Mouse (Mus musculus) midbrain, postnatal 0 days (tissue): ENCODE results near the gene Gm128. TPM values are rescaled to one million over a fixed set of nuclear protein-coding genes. Genes with fewer than 3 reads are reported as not detected.

Experiments
- ATAC-seq: fragments of 200-750 bp; cut with Nextera tagmentation; 2 replicates; pipeline ENCODE4 v1.8.0; 2017; ENCODE audit warnings: moderate number of reproducible peaks, mild to moderate bottlenecking, moderate TSS enrichment, moderate library complexity; ENCODE audit not compliant: low FRiP score
- DNase-seq: peaks from one replicate; pipeline ENCODE4 v3.0.0-alpha.2; 2015; ENCODE audit warnings: low spot score
- H3K27ac ChIP-seq: fragments of 300-500 bp; sonication (generic); 2 replicates; pipeline ENCODE4 v1.5.1; 2014; ENCODE audit warnings: low read depth, mild to moderate bottlenecking, low read length, mixed read lengths
- H3K27me3 ChIP-seq: fragments of 300-500 bp; sonication (generic); 2 replicates; pipeline ENCODE4 v1.6.1; 2014; ENCODE audit warnings: low read length, control low read depth, mixed read lengths; ENCODE audit not compliant: insufficient read depth
- H3K36me3 ChIP-seq: fragments of 300-500 bp; sonication (generic); 2 replicates; pipeline ENCODE4 v1.6.1; 2014; ENCODE audit warnings: low read length, control low read depth, mixed read lengths; ENCODE audit not compliant: insufficient read depth
- H3K4me1 ChIP-seq: fragments of 300-500 bp; sonication (generic); 2 replicates; pipeline ENCODE4 v1.6.1; 2014; ENCODE audit warnings: mild to moderate bottlenecking, control low read depth, antibody characterized with exemption, low read length, mixed read lengths; ENCODE audit not compliant: insufficient read depth
- H3K4me2 ChIP-seq: fragments of 300-500 bp; sonication (generic); 2 replicates; pipeline ENCODE4 v1.6.1; 2014; ENCODE audit warnings: low read depth, mild to moderate bottlenecking, low read length, mixed read lengths; ENCODE audit not compliant: poor library complexity, severe bottlenecking
- H3K4me3 ChIP-seq: fragments of 300-500 bp; sonication (generic); 2 replicates; pipeline ENCODE4 v1.5.1; 2014; ENCODE audit warnings: low read depth, mild to moderate bottlenecking, low read length, moderate library complexity
- H3K9ac ChIP-seq: fragments of 300-500 bp; sonication (generic); replicated peaks from 2 replicates; pipeline ENCODE4 v1.6.1; 2014; ENCODE audit warnings: mild to moderate bottlenecking, low read length, moderate library complexity, mixed read lengths; ENCODE audit not compliant: poor library complexity, severe bottlenecking
- H3K9me3 ChIP-seq: fragments of 300-500 bp; sonication (generic); 2 replicates; pipeline ENCODE4 v1.6.1; 2016; ENCODE audit warnings: low read length, control low read depth
- CTCF ChIP-seq: IDR thresholded peaks from 2 replicates; pipeline ENCODE4 v1.5.1; 2016; ENCODE audit warnings: antibody characterized with exemption, mild to moderate bottlenecking
- WGBS: fragments of 180-500 bp; shearing (Covaris S2); extraction: QIAGEN DNeasy Blood & Tissue Kit; methylation state at CpG from one replicate; pipeline ENCODE4 v1.1.7; 2014; 5-methylcytosine and 5-hydroxymethylcytosine counted together
- polyA plus RNA-seq: library from polyadenylated mRNA; unstranded; fragments of >200 nt; fragmentation: Nextera tagmentation; extraction: Ambion mirVana; gene quantifications from 2 replicates; pipeline ENCODE4 v1.2.1, GENCODE M21; 2015
- total RNA-seq: library from RNA; depleted of rRNA; stranded (reverse); fragments of >200 nt; gene quantifications from 2 replicates; pipeline ENCODE4 v1.2.3, GENCODE M21; 2014

The Gm128 gene
- total and polyA plus RNA-seq, 2 experiments from 2014 or later, result 0.19 to 0.49 TPM

DNA sequence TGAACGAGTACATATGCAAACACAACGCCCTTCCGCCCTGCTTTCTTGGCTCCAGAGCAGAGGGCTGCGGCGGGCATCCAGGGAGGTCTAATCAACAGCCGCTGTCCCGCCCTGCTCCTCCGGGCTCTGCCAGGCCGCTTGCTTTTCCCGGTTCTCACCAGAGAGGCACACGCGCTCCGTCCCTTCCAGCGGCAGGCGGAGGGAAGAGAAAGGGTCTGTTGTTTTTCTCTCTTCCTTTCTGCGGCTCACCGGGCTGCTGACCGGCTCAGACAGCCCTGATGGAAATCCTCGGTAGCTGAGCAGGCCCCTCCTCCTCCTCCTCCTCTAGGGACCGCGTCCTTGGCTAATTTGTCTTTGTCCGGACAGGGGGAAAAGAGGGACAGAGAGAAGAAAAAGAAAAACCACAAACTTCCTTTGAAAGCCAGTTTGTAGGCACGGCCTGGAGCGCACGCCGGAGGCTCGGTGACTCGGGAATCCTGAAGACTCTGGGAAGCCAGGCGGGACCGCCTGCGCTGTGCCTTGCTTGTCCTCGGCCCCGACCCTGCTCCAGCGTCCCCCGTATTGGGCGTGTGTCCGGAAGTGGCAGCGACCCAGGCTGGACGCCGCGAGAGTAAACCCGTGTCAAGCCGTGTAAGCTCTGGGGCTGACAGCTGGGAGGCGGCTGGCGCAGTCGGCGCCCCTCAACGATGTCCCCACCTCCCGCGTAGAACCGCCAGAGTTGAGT lies 41.6 kb upstream of the Gm128 start:
- Histone ChIP-seq H3K27me3 (no peaks in the 10 kb centered on the region), H3K9ac (peak overlapping the region; percentile 80), H3K4me1 (peaks cover 9% of the 10 kb centered on the region; the same call in 1 of the 2 replicates), H3K4me2 (peak overlapping the region; percentile 93), H3K4me3 (peak overlapping the region; percentile 73), H3K9me3 (no peaks in the 10 kb centered on the region), H3K36me3 (peaks cover 3% of the 10 kb centered on the region; the same call in 1 of the 2 replicates), H3K27ac (peak overlapping the region; percentile 87)
- DNase-seq (peak; percentile 88), ATAC-seq (peak; percentile 55)
- under 1% methylated on average over 51 of the region's 51 CpGs for WGBS
- TF ChIP-seq CTCF, result peak; percentile 55

DNA sequence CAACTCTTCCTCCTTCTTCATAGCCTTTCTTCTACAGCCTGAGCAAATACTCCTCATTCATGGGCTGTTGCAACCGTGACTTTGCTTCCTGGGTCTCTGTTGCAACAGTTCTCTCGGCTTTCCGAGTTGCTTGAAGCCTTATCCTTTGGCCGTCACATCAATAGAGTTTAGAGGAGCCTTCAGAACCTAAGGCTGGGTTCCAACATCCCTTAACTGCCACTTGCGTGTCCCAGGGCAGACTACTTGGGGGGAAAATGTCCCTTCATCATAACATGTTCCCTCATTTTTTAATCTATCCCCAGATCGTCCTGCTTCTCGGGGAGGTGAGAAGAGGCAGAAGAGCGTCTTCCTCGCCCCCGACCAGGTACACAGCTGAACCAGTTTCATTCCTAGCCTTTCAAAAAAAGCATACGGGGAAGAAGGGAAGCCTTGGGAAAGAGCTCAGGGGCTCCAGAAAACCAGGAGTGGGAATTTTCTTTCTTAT lies 41.0 kb upstream of the Gm128 start:
- Histone ChIP-seq H3K27ac (peak overlapping the region; percentile 87), H3K9me3 (no peaks in the 10 kb centered on the region), H3K27me3 (no peaks in the 10 kb centered on the region), H3K4me2 (peak overlapping the region; percentile 93), H3K9ac (peak overlapping the region; percentile 80), H3K4me1 (peaks cover 9% of the 10 kb centered on the region; the same call in 1 of the 2 replicates), H3K4me3 (peak overlapping the region; percentile 73), H3K36me3 (no peaks in the 10 kb centered on the region)
- ATAC-seq, result no peak
- TF ChIP-seq CTCF, result no peak
- under 1% methylated on average over 11 of the region's 11 CpGs for WGBS
- DNase-seq, result peak; percentile 39

- DNase-seq (peak; percentile 99), ATAC-seq (peak; percentile 91)
- Histone ChIP-seq H3K27ac (peak within 1 kb of the TSS; percentile 87), H3K36me3 (no peaks in the 10 kb centered on the region), H3K27me3 (no peaks in the 10 kb centered on the region), H3K9me3 (no peaks in the 10 kb centered on the region), H3K4me1 (peaks cover 9% of the 10 kb centered on the region; the same call in 1 of the 2 replicates), H3K4me3 (peak within 1 kb of the TSS; percentile 73), H3K9ac (peak within 1 kb of the TSS; percentile 93), H3K4me2 (peak within 1 kb of the TSS; percentile 93)
- peak; percentile 65 for TF ChIP-seq CTCF
- WGBS, result 1% methylated on average over 49 of the region's 53 CpGs
These were observed 40.1 kb upstream of the Gm128 start, which contains the start of the genes Mindy1 and Prune1 for GRCm38 (mm10) chr3:95281216-95282126. Gene Mindy1 (plus strand): TSS chr3:95281345. Gene Prune1 (minus strand): TSS chr3:95282076.

GRCm38 (mm10) chr3:95280747-95281146 lies 39.3 kb upstream of the Gm128 start:
- DNase-seq (peak; percentile 32), ATAC-seq (no peak)
- Histone ChIP-seq H3K4me3 (peak overlapping the region; percentile 73), H3K9me3 (no peaks in the 10 kb centered on the region), H3K27me3 (no peaks in the 10 kb centered on the region), H3K4me2 (peak overlapping the region; percentile 93), H3K9ac (peak overlapping the region; percentile 93), H3K4me1 (peaks cover 9% of the 10 kb centered on the region; the same call in 1 of the 2 replicates), H3K27ac (peak overlapping the region; percentile 87), H3K36me3 (no peaks in the 10 kb centered on the region)
- WGBS, result 19% methylated on average over 8 of the region's 8 CpGs
- TF ChIP-seq CTCF, result peak; percentile 7

GRCm38 (mm10) chr3:95277149-95277551 lies 35.8 kb upstream of the Gm128 start:
- 0 out of 2 replicates have a peak, but pooled peaks cover 2% of the 10 kb centered on the region for H3K4me1 ChIP-seq

More at GRCm38 (mm10) chr3:95277149-95277551, 35.8 kb upstream of the Gm128 start:
- no peak overlapping the region for H3K9ac ChIP-seq
- TF ChIP-seq CTCF, result no peak
- H3K4me3 ChIP-seq, result no peak overlapping the region
- H3K4me2 ChIP-seq, result no peak overlapping the region
- no peaks in the 10 kb centered on the region for H3K9me3 ChIP-seq
- 93% methylated on average over 1 of the region's 1 CpGs for WGBS
- H3K27me3 ChIP-seq, result no peaks in the 10 kb centered on the region
- DNase-seq (no peak), ATAC-seq (no peak)
- H3K27ac ChIP-seq, result no peak overlapping the region
- no peaks in the 10 kb centered on the region for H3K36me3 ChIP-seq
